Comparison of ENCODE assay signal across 8 mouse cellular contexts in genomic region chr4:44557815-44558563, GRCm38 (mm10).
DNase-seq lines count a peak whose midpoint lies in the region; ATAC-seq lines count a peak whose summit lies in the region.

No protein-coding gene starts in this region.

- H3K27ac ChIP-seq in kidney, embryonic 14.5 days (ENCODE audit: low read depth, low read length), result no peak overlapping the region
- H3K27ac ChIP-seq in liver, embryonic 12.5 days, result no peak overlapping the region
- H3K27ac ChIP-seq in neural tube, embryonic 15.5 days (replicated peaks), result peak overlapping the region; percentile 81

- peak overlapping the region; percentile 37 for H3K4me3 ChIP-seq in kidney, embryonic 14.5 days (ENCODE audit: low read length)
- H3K4me3 ChIP-seq in liver, embryonic 12.5 days, result peak overlapping the region; percentile 25
- H3K4me3 ChIP-seq in neural tube, embryonic 15.5 days (replicated peaks), result peak overlapping the region; percentile 33

- peak overlapping the region; percentile 54 for H3K9ac ChIP-seq in kidney, embryonic 14.5 days (ENCODE audit: low read depth, low read length)
- H3K9ac ChIP-seq in liver, embryonic 12.5 days, result no peak overlapping the region
- H3K9ac ChIP-seq in neural tube, embryonic 15.5 days (replicated peaks), result peak overlapping the region; percentile 41

- DNase-seq in thymus, postnatal 4 days, result peak; percentile 39
- no peak for DNase-seq in thymus, postnatal 36 days
- peak; percentile 82 to 89 for DNase-seq in cerebellum, postnatal 14 days
- peak; percentile 8 to 26 for DNase-seq in frontal cortex, postnatal 25 days (ENCODE audit: low spot score in 2 of 2)

- peak; percentile 72 for ATAC-seq in kidney, embryonic 14.5 days (ENCODE audit: low FRiP score, low TSS enrichment)
- ATAC-seq in liver, embryonic 12.5 days, result no peak
- peak; percentile 73 for ATAC-seq in neural tube, embryonic 15.5 days (ENCODE audit: low FRiP score)
- ATAC-seq in erythroblast, adult 5-6 weeks (replicated peaks; ENCODE audit: low FRiP score, poor library complexity, severe bottlenecking), result no peak

- no peaks in the 10 kb centered on the region for H3K9me3 ChIP-seq in kidney, embryonic 14.5 days (ENCODE audit: control insufficient read depth, low read length)
- H3K9me3 ChIP-seq in liver, embryonic 12.5 days (replicated peaks), result no peaks in the 10 kb centered on the region; the same call in 1 of the 2 replicates
- no peaks in the 10 kb centered on the region for H3K9me3 ChIP-seq in neural tube, embryonic 15.5 days (replicated peaks)

- no peaks in the 10 kb centered on the region for H3K27me3 ChIP-seq in kidney, embryonic 14.5 days (ENCODE audit: control insufficient read depth, insufficient read depth, low read length)
- peaks cover 55% of the 10 kb centered on the region for H3K27me3 ChIP-seq in liver, embryonic 12.5 days (replicated peaks)
- H3K27me3 ChIP-seq in neural tube, embryonic 15.5 days (replicated peaks), result 0 out of 2 replicates have a peak, but pooled peaks cover 18% of the 10 kb centered on the region

- peak overlapping the region; percentile 78 for H3K4me2 ChIP-seq in kidney, embryonic 14.5 days (replicated peaks; ENCODE audit: low read depth, low read length)
- peak overlapping the region; percentile 61 for H3K4me2 ChIP-seq in liver, embryonic 12.5 days
- H3K4me2 ChIP-seq in neural tube, embryonic 15.5 days, result peak overlapping the region; percentile 78

- no peaks in the 10 kb centered on the region for H3K36me3 ChIP-seq in kidney, embryonic 14.5 days (ENCODE audit: control insufficient read depth, insufficient read depth, low read length)
- H3K36me3 ChIP-seq in liver, embryonic 12.5 days, result no peaks in the 10 kb centered on the region
- H3K36me3 ChIP-seq in neural tube, embryonic 15.5 days, result no peaks in the 10 kb centered on the region

- H3K4me1 ChIP-seq in kidney, embryonic 14.5 days (ENCODE audit: control insufficient read depth, insufficient read depth, low read length), result peaks cover 5% of the 10 kb centered on the region; the same call in 1 of the 2 replicates
- H3K4me1 ChIP-seq in liver, embryonic 12.5 days, result no peaks in the 10 kb centered on the region; the same call in 1 of the 2 replicates
- peaks cover 22% of the 10 kb centered on the region for H3K4me1 ChIP-seq in neural tube, embryonic 15.5 days

- WGBS in kidney, embryonic 14.5 days, result 1% methylated on average over 36 of the region's 36 CpGs
- 7% methylated on average over 35 of the region's 36 CpGs for WGBS in liver, embryonic 12.5 days (ENCODE audit: insufficient replicate concordance)
- 2% methylated on average over 36 of the region's 36 CpGs for WGBS in neural tube, embryonic 15.5 days

Comparison
In these comparisons a context has a peak if more than half of its experiments do, and no peak if none do; other contexts are left out.
1. DNase-seq: peak in thymus, postnatal 4 days (single experiment), cerebellum, postnatal 14 days (2 of 2) and frontal cortex, postnatal 25 days (2 of 2); none in thymus, postnatal 36 days (0 of 2).
2. ATAC-seq: peak in kidney, embryonic 14.5 days (single experiment) and neural tube, embryonic 15.5 days (single experiment); none in liver, embryonic 12.5 days (single experiment) and erythroblast, adult 5-6 weeks (single experiment).
3. Peak in every context shown above with its lines, with median percentiles within 50 percentile points of each other: H3K4me2 ChIP-seq and H3K4me3 ChIP-seq.